Mouse (Mus musculus) midbrain, embryonic 16.5 days (tissue): ENCODE measurements around the gene Nfix. TPM values are rescaled to one million over a fixed set of nuclear protein-coding genes. Genes with fewer than 3 reads are reported as not detected.
A peak's percentile ranks its signal among the peaks of the same experiment; 100 is the strongest.

ENCODE experiments used
- ATAC-seq: fragments of 200-750 bp; cut with Nextera tagmentation; 2 replicates; pipeline ENCODE4 v1.8.0; 2017; ENCODE audit warnings: moderate TSS enrichment
- H3K27ac ChIP-seq: fragments of 300-500 bp; sonication (generic); 2 replicates; pipeline ENCODE4 v1.5.1; 2014; ENCODE audit warnings: mild to moderate bottlenecking, low read length, mixed read lengths
- H3K27me3 ChIP-seq: fragments of 300-500 bp; sonication (generic); 2 replicates; pipeline ENCODE4 v1.6.1; 2014; ENCODE audit warnings: low read depth, low read length, mixed read lengths; ENCODE audit not compliant: control insufficient read depth, insufficient read depth
- H3K36me3 ChIP-seq: fragments of 300-500 bp; sonication (generic); 2 replicates; pipeline ENCODE4 v1.6.1; 2014; ENCODE audit warnings: mild to moderate bottlenecking, low read length, moderate library complexity, mixed read lengths; ENCODE audit not compliant: control insufficient read depth, insufficient read depth
- H3K4me1 ChIP-seq: fragments of 300-500 bp; sonication (generic); 2 replicates; pipeline ENCODE4 v1.6.1; 2014; ENCODE audit warnings: mild to moderate bottlenecking, low read length, mixed read lengths; ENCODE audit not compliant: control insufficient read depth, insufficient read depth
- H3K4me2 ChIP-seq: fragments of 300-500 bp; sonication (generic); 2 replicates; pipeline ENCODE4 v1.6.1; 2014; ENCODE audit warnings: mild to moderate bottlenecking, low read length, mixed read lengths
- H3K4me3 ChIP-seq: fragments of 300-500 bp; sonication (generic); 2 replicates; pipeline ENCODE4 v1.5.1; 2014; ENCODE audit warnings: low read depth, mild to moderate bottlenecking, low read length, moderate library complexity, mixed read lengths
- H3K9ac ChIP-seq: fragments of 300-500 bp; sonication (generic); 2 replicates; pipeline ENCODE4 v1.6.1; 2014; ENCODE audit warnings: low read depth, low read length, mixed read lengths
- H3K9me3 ChIP-seq: fragments of 300-500 bp; sonication (generic); replicated peaks from 2 replicates; pipeline ENCODE4 v1.6.1; 2014; ENCODE audit warnings: mild to moderate bottlenecking, low read length, mixed read lengths; ENCODE audit not compliant: control insufficient read depth, poor library complexity, severe bottlenecking
- WGBS: fragments of 180-500 bp; shearing (Covaris S2); extraction: QIAGEN DNeasy Blood & Tissue Kit; methylation state at CpG from one replicate; pipeline ENCODE4 v1.1.7; 2014; 5-methylcytosine and 5-hydroxymethylcytosine counted together
- polyA plus RNA-seq: library from polyadenylated mRNA; unstranded; fragments of >200 nt; fragmentation: Nextera tagmentation; extraction: Ambion mirVana; gene quantifications from 2 replicates; pipeline ENCODE4 v1.2.1, GENCODE M21; 2015

The Nfix gene
- polyA plus RNA-seq, 1 experiment from 2014 or later = 55.4 TPM

DNA sequence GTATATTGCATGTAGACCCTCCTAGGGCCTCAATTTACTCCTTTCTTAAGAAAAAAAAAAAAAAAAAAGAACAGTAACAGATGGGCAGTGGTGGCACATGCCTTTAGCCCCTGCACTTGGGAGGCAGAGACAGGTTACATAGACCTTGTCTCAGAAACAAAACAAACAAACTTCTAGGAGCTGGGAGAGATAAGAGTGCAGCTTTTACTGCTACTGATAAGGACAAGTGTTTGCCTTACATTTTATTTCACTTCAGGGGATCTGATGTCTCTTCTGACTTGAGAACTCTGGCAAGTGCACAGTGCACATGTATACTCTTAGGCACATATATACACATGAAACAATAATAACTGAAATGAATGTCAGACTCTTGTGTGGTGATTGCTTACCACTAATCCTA, 142.9 kb downstream of the Nfix start:
- no peak overlapping the region for H3K4me3 ChIP-seq
- no peaks in the 10 kb centered on the region for H3K9me3 ChIP-seq
- H3K36me3 ChIP-seq = no peaks in the 10 kb centered on the region
- no peak overlapping the region for H3K27ac ChIP-seq
- peaks cover 6% of the 10 kb centered on the region; the same call in 1 of the 2 replicates for H3K27me3 ChIP-seq
- no peak overlapping the region for H3K9ac ChIP-seq
- H3K4me2 ChIP-seq = no peak overlapping the region
- ATAC-seq = no peak
- H3K4me1 ChIP-seq = peaks cover 29% of the 10 kb centered on the region

DNA sequence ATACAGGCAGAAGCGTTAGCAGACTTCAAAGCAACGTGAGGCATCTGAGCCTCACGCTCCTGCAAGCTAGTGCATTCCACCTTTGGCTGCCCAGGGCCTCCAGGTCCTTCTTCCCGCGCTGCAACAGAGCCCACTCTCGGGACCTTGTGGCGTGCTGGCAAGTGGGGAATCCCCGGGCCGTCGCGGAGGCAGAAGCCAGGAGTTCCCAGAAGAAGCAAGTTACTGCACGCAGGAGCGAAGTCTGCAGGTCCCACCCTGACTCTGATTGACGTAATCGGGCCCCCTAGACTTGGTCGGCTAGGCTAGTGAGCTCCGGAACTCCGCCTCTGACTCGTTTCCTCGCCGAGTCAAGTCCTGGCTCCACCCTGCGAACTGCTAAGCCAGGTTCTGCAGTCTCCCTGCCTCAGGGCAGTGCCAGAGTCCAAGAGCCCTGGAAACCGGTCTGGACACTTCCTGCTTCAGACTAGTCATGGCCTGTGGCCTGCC, 143.5 kb downstream of the Nfix start:
- 0 out of 2 replicates have a peak, but pooled peaks have one; percentile 15 for ATAC-seq
- H3K4me1 ChIP-seq = peaks cover 24% of the 10 kb centered on the region
- H3K9ac ChIP-seq = peak overlapping the region; percentile 48; the same call in 1 of the 2 replicates
- WGBS = 4% methylated on average over 23 of the region's 23 CpGs
- peak overlapping the region; percentile 47 for H3K4me2 ChIP-seq
- peaks cover 3% of the 10 kb centered on the region; the same call in 1 of the 2 replicates for H3K27me3 ChIP-seq
- peak overlapping the region; percentile 30 for H3K4me3 ChIP-seq
- peak overlapping the region; percentile 74 for H3K27ac ChIP-seq
- H3K9me3 ChIP-seq = no peaks in the 10 kb centered on the region
- H3K36me3 ChIP-seq = no peaks in the 10 kb centered on the region

DNA sequence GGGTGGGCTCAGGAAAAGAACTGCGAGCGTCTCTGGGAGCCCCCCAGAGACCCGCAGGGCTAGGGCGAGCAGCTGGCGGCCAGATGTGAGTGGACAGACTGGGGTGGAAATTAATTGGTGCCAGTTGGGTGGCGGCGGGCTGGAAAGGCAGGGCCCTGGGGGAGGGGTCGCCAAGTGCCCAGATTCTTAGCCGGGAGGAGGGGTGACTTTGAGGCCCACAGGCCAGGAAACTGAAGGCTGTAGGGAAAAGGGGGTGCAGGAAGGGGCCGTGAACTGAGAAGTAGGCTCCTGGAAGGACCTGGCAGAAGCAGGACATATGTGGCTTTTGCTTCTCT, 144.0 kb downstream of the Nfix start:
- 0 out of 2 replicates have a peak, but pooled peaks cover 3% of the 10 kb centered on the region for H3K27me3 ChIP-seq
- no peaks in the 10 kb centered on the region for H3K9me3 ChIP-seq
- H3K4me1 ChIP-seq = peaks cover 20% of the 10 kb centered on the region
- no peak for ATAC-seq
- H3K27ac ChIP-seq = peak overlapping the region; percentile 74
- H3K36me3 ChIP-seq = no peaks in the 10 kb centered on the region
- peak overlapping the region; percentile 47 for H3K4me2 ChIP-seq
- H3K9ac ChIP-seq = peak overlapping the region; percentile 48; the same call in 1 of the 2 replicates
- H3K4me3 ChIP-seq = peak overlapping the region; percentile 30
- WGBS = 2% methylated on average over 10 of the region's 10 CpGs

DNA sequence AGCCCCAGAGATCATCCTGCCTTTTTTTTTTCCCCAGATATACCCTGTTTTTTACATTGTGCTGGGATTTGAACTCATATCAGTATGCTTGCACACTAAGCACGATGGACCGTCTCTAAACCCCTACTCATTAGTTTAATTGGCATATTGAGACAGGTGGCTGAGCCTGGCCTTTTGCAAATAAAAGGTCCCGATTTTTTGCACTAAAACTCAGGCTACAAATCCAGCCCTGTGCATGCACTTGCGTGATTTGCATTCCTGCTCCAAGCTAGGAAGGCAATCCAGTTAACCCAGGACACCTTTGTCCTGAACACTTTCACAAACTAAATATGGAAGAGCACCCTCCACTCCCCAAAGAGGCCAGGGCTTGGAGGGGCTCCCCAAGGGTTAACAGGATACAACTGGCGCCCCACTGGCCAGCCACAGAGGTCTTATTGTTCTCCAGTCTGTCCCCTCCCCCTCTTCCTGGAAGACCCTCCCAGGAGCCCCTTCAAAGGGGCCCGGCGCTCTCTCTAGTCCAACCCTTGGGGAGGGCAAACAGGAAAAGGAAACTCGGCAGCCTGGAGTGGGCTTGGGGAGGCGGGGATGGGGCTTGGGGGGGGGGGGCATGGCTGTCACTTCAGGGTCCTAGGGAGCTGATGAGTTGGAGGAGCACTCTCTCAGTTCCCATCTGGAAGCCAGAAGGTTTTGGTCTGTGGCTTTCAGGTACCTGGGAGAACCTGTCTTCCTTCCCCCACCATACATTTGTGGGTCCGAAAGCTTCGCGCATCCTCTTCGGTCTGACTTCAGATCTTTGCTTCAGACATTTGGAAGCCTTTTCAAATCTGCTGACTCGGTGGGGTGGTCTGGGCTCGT, 144.6 kb downstream of the Nfix start:
- Histone ChIP-seq H3K9ac (peak overlapping the region; percentile 48; the same call in 1 of the 2 replicates), H3K36me3 (no peaks in the 10 kb centered on the region), H3K4me1 (peaks cover 16% of the 10 kb centered on the region; the same call in 1 of the 2 replicates), H3K27ac (peak overlapping the region; percentile 74), H3K4me2 (peak overlapping the region; percentile 47), H3K4me3 (peak overlapping the region; percentile 30), H3K27me3 (0 out of 2 replicates have a peak, but pooled peaks cover 3% of the 10 kb centered on the region), H3K9me3 (no peaks in the 10 kb centered on the region)
- ATAC-seq = peak; percentile 52; the same call in 1 of the 2 replicates
- WGBS = 1% methylated on average over 15 of the region's 15 CpGs

DNA sequence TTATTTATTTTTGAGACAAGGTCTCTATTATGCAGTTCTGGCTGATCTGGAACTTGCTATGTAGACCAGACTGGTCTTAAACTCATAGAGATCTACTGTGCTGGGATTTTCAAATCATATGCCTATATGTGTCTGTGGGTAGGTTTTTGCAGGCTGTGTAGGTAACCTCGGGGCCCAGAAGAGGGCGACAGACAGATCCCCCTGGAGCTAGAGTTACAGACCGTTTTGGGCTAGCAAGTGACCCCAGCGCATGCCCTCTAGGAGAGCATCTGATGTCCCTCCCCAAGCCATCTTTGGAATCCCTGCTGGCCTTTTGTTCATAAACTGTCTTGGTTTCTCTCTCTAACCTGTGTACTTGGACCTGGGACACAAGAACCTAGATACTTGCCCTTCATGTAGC, 145.5 kb downstream of the Nfix start:
- no peak for ATAC-seq
- H3K4me3 ChIP-seq = no peak overlapping the region
- 25% methylated on average over 4 of the region's 4 CpGs for WGBS

DNA sequence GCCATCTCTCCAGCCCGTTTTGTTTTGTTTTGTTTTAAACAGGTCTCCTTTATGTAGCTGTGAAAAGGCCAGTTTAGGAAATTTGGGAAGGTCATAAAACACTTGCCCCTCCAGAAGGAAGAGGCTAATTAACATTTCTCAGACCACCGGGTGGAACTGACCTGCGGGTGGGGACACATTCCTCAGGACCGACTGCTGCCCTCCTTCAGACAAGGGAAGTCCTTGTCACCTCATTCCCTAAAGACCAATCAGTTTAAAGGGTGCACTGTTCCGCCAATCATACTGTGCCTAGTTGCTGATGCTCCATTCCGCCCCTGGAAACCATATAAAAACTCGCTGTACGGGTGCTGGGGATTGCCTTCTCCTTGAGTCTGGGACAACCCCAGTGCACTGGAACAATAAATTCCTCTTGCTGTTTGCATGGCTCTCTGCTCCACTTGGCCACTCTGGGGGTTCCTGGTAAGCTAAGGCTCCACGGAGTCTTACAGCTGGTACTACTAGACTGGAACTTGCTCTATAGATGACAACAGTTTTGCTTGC, 147.0 kb downstream of the Nfix start:
- WGBS = 71% methylated on average over 9 of the region's 9 CpGs
- Histone ChIP-seq H3K27me3 (0 out of 2 replicates have a peak, but pooled peaks cover 3% of the 10 kb centered on the region), H3K4me3 (no peak overlapping the region), H3K4me2 (no peak overlapping the region), H3K9me3 (no peaks in the 10 kb centered on the region), H3K27ac (no peak overlapping the region), H3K4me1 (peaks cover 11% of the 10 kb centered on the region; the same call in 1 of the 2 replicates), H3K9ac (no peak overlapping the region), H3K36me3 (no peaks in the 10 kb centered on the region)
- no peak for ATAC-seq

More for the DNA sequence above, 145.5 kb downstream of the Nfix start:
- Histone ChIP-seq H3K36me3 (no peaks in the 10 kb centered on the region), H3K9me3 (no peaks in the 10 kb centered on the region), H3K4me2 (no peak overlapping the region), H3K27ac (no peak overlapping the region), H3K27me3 (0 out of 2 replicates have a peak, but pooled peaks cover 3% of the 10 kb centered on the region), H3K9ac (no peak overlapping the region), H3K4me1 (peaks cover 11% of the 10 kb centered on the region; the same call in 1 of the 2 replicates)

DNA sequence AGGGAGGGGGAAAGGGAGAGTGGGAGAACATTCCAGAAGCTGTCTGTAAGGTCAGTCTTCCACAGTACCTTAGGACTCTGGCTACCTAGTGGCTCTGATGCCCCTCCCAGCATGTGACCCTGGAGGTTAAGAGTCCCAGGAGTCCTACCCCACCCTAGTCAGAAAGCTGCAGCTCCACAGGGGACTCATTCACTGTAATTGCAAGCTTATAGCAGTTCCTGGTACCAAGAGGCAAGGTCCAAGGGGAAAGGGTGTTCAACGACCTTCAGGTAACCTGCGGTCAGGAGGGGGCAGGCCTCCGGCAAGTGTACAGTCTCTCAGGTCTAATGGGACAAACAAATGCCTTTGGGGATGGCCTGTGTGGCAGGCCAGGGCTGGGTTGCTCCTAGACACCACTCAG, 149.9 kb downstream of the Nfix start:
- H3K4me1 ChIP-seq = peaks cover 5% of the 10 kb centered on the region
- H3K9me3 ChIP-seq = no peaks in the 10 kb centered on the region
- H3K27ac ChIP-seq = no peak overlapping the region
- no peak overlapping the region for H3K4me2 ChIP-seq
- no peaks in the 10 kb centered on the region for H3K36me3 ChIP-seq
- H3K4me3 ChIP-seq = no peak overlapping the region
- no peak overlapping the region for H3K9ac ChIP-seq
- ATAC-seq = no peak
- H3K27me3 ChIP-seq = no peaks in the 10 kb centered on the region
- WGBS = 45% methylated on average over 3 of the region's 3 CpGs
